Mouse (Mus musculus) MEL (cell line): ENCODE measurements around the gene Rnf220.

ENCODE experiments used
- BHLHE40 ChIP-seq: IDR thresholded peaks from 2 replicates; pipeline ENCODE4 v1.6.1; 2012; ENCODE audit warnings: low read depth, mild to moderate bottlenecking, inconsistent platforms, low read length, improper control_type of control experiment, borderline replicate concordance
- CTCF ChIP-seq, 3 experiments: IDR thresholded peaks in 2 of 3; conservative IDR thresholded peaks in 1 of 3; 2 replicates each; pipeline ENCODE4 v1.5.1; 2011 to 2012; ENCODE audit warnings: low read length in 3 of 3, low read depth in 2 of 3, mild to moderate bottlenecking in 2 of 3, improper control_type of control experiment in 1 of 3, inconsistent platforms in 1 of 3, mixed read lengths in 1 of 3, moderate library complexity in 1 of 3; ENCODE audit not compliant: control insufficient read depth in 1 of 3, insufficient read depth in 1 of 3, poor library complexity in 1 of 3, severe bottlenecking in 1 of 3
- ELF1 ChIP-seq: IDR thresholded peaks from 2 replicates; pipeline ENCODE4 v1.6.1; 2014; ENCODE audit warnings: low read depth, mild to moderate bottlenecking, inconsistent platforms, low read length, improper control_type of control experiment, moderate library complexity
- MXI1 ChIP-seq: IDR thresholded peaks from 2 replicates; pipeline ENCODE4 v1.6.1; 2011; ENCODE audit warnings: mild to moderate bottlenecking, low read depth, low read length, improper control_type of control experiment
- NRF1 ChIP-seq: IDR thresholded peaks from 2 replicates; pipeline ENCODE4 v1.6.1; 2014; ENCODE audit warnings: low read depth, mild to moderate bottlenecking, inconsistent platforms, low read length, improper control_type of control experiment, moderate library complexity; ENCODE audit not compliant: poor library complexity, insufficient read depth, severe bottlenecking
- POLR2A ChIP-seq, 2 experiments: IDR thresholded peaks; 2 replicates each; pipeline ENCODE4 v1.6.1; 2011 to 2012; ENCODE audit warnings: low read length in 2 of 2, mild to moderate bottlenecking in 2 of 2, control low read depth in 1 of 2, improper control_type of control experiment in 1 of 2, low read depth in 1 of 2, moderate library complexity in 1 of 2; ENCODE audit not compliant: control insufficient read depth in 1 of 2, insufficient read depth in 1 of 2, poor library complexity in 1 of 2
- USF2 ChIP-seq, 2 experiments: IDR thresholded peaks; 2 replicates each; pipeline ENCODE4 v1.6.1; 2011 to 2012; ENCODE audit warnings: improper control_type of control experiment in 2 of 2, low read length in 2 of 2, borderline replicate concordance in 1 of 2, inconsistent platforms in 1 of 2, low read depth in 1 of 2, mild to moderate bottlenecking in 1 of 2; ENCODE audit not compliant: insufficient read depth in 1 of 2

- TF ChIP-seq BHLHE40 (no peak), CTCF (IDR thresholded peaks at IDR 0.05 in 2 of 3, conservative IDR thresholded peaks at IDR 0.05 in 1 of 3; ENCODE audit: control insufficient read depth in 1 of 3, insufficient read depth in 1 of 3, low read depth in 2 of 3, low read length in 3 of 3, poor library complexity in 1 of 3, severe bottlenecking in 1 of 3) (no peak), ELF1 (no peak), POLR2A (IDR thresholded peaks at IDR 0.05; ENCODE audit: control insufficient read depth in 1 of 2, insufficient read depth in 1 of 2, low read depth in 1 of 2, low read length in 2 of 2, poor library complexity in 1 of 2) (no peak), NRF1 (no peak), USF2 (IDR thresholded peaks at IDR 0.05; ENCODE audit: borderline replicate concordance in 1 of 2, insufficient read depth in 1 of 2, low read depth in 1 of 2, low read length in 2 of 2) (no peak), MXI1 (no peak)
These were observed 199.0 kb downstream of the Rnf220 start for GRCm38 (mm10) chr4:117297819-117298218.
